Mouse (Mus musculus) CH12.LX (cell line): ENCODE measurements at regions not wholly inside any gene's neighbourhood (a gene's known extent, or its start where the extent isn't known, plus 50 kb on each side); places are given as distances from the start of the nearest gene placed in this dataset.

Source experiments
- ETS1 ChIP-seq: conservative IDR thresholded peaks from 2 replicates; pipeline ENCODE4 v1.6.1; 2012; ENCODE audit warnings: low read depth, mild to moderate bottlenecking, inconsistent platforms, low read length, improper control_type of control experiment, moderate library complexity
- POLR2A ChIP-seq: IDR thresholded peaks from 2 replicates; pipeline ENCODE4 v1.6.1; 2011; ENCODE audit warnings: low read depth, mild to moderate bottlenecking, improper control_type of control experiment, low read length
- USF2 ChIP-seq: conservative IDR thresholded peaks from 2 replicates; pipeline ENCODE4 v1.6.1; 2011; ENCODE audit warnings: low read depth, low read length, improper control_type of control experiment
- ZNF384 ChIP-seq: IDR thresholded peaks from 2 replicates; pipeline ENCODE4 v1.6.1; 2012; ENCODE audit warnings: low read depth, low read length, improper control_type of control experiment, inconsistent platforms

DNA sequence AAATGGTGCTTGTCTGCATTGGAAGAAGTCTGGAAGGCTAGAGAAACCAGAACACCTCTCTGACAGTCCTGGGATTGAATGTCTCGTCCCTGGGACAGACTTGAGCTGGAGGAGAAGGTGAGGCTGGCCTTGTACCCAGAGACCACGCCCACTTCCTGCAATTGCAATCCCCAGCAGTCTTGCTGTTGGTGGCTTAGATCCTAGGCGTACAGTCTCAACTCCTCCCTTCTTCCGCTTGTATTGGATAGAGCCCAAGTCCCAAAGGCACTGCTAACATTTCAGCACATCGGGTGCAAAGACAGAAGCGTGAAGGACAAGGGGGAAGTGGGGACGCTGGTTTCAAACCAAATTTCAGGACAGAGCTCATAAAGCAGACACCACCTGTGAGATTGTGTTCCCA, 94.1 kb upstream of the Atxn1 start:
- TF ChIP-seq ZNF384, result no peak
- no peak for TF ChIP-seq USF2
- TF ChIP-seq ETS1, result no peak
- TF ChIP-seq POLR2A, result no peak
